Mouse (Mus musculus) neural tube, embryonic 11.5 days (tissue): ENCODE measurements around the gene Itih5. TPM values are rescaled to one million over a fixed set of nuclear protein-coding genes. Genes with fewer than 3 reads are reported as not detected.

Experiments
- ATAC-seq: fragments of 200-750 bp; cut with Nextera tagmentation; 2 replicates; pipeline ENCODE4 v1.8.0; 2017; ENCODE audit warnings: moderate number of reproducible peaks, mild to moderate bottlenecking, moderate TSS enrichment, moderate library complexity; ENCODE audit not compliant: insufficient read depth, low FRiP score, low TSS enrichment
- DNase-seq: peaks from one replicate; pipeline ENCODE4 v3.0.0-alpha.2; 2015; ENCODE audit warnings: low spot score
- H3K27ac ChIP-seq: fragments of 300-500 bp; sonication (generic); 2 replicates; pipeline ENCODE4 v1.5.1; 2014; ENCODE audit warnings: low read depth, mild to moderate bottlenecking, low read length
- H3K27me3 ChIP-seq: fragments of 300-500 bp; sonication (generic); 2 replicates; pipeline ENCODE4 v1.6.1; 2014; ENCODE audit warnings: mild to moderate bottlenecking, low read length, mixed read lengths; ENCODE audit not compliant: control insufficient read depth, insufficient read depth
- H3K36me3 ChIP-seq: fragments of 300-500 bp; sonication (generic); 2 replicates; pipeline ENCODE4 v1.6.1; 2014; ENCODE audit warnings: mild to moderate bottlenecking, low read length, moderate library complexity, mixed read lengths; ENCODE audit not compliant: control insufficient read depth, insufficient read depth
- H3K4me1 ChIP-seq: fragments of 300-500 bp; sonication (generic); 2 replicates; pipeline ENCODE4 v1.6.1; 2014; ENCODE audit warnings: low read length, mixed read lengths; ENCODE audit not compliant: control insufficient read depth, insufficient read depth
- H3K4me2 ChIP-seq: fragments of 300-500 bp; sonication (generic); 2 replicates; pipeline ENCODE4 v1.6.1; 2014; ENCODE audit warnings: low read depth, mild to moderate bottlenecking, moderate library complexity
- H3K4me3 ChIP-seq: fragments of 300-500 bp; sonication (generic); 2 replicates; pipeline ENCODE4 v1.5.1; 2014; ENCODE audit warnings: low read depth, low read length
- H3K9ac ChIP-seq: fragments of 300-500 bp; sonication (generic); 2 replicates; pipeline ENCODE4 v1.6.1; 2014; ENCODE audit warnings: mild to moderate bottlenecking, low read length
- H3K9me3 ChIP-seq: fragments of 300-500 bp; sonication (generic); 2 replicates; pipeline ENCODE4 v1.6.1; 2016; ENCODE audit warnings: low read length; ENCODE audit not compliant: control insufficient read depth
- WGBS: fragments of 180-500 bp; shearing (Covaris S2); extraction: QIAGEN DNeasy Blood & Tissue Kit; methylation state at CpG from one replicate; pipeline ENCODE4 v1.1.7; 2014; 5-methylcytosine and 5-hydroxymethylcytosine counted together
- polyA plus RNA-seq: library from polyadenylated mRNA; unstranded; fragments of >200 nt; fragmentation: Nextera tagmentation; extraction: Ambion mirVana; gene quantifications from 2 replicates; pipeline ENCODE4 v1.2.1, GENCODE M21; 2014

Gene Itih5
- polyA plus RNA-seq, 1 experiment from 2014 or later, result 5.0 TPM

- no peak overlapping the region for H3K4me2 ChIP-seq
- H3K36me3 ChIP-seq, result no peaks in the 10 kb centered on the region
- DNase-seq, result no peak
- no peaks in the 10 kb centered on the region for H3K4me1 ChIP-seq
- H3K27me3 ChIP-seq, result peaks cover 7% of the 10 kb centered on the region
- H3K9ac ChIP-seq, result no peak overlapping the region
- H3K9me3 ChIP-seq, result no peaks in the 10 kb centered on the region
- no peak overlapping the region for H3K4me3 ChIP-seq
- 34% methylated on average over 5 of the region's 5 CpGs for WGBS
- ATAC-seq, result no peak
- no peak overlapping the region for H3K27ac ChIP-seq
Measured at GRCm38 (mm10) chr2:10283686-10284085, 130.3 kb downstream of the Itih5 start.

- ATAC-seq (peak; percentile 65), DNase-seq (peak; percentile 72)
- H3K27ac ChIP-seq, result no peak overlapping the region
- no peaks in the 10 kb centered on the region for H3K9me3 ChIP-seq
- WGBS, result 3% methylated on average over 10 of the region's 10 CpGs
- no peak overlapping the region for H3K4me2 ChIP-seq
- no peak overlapping the region for H3K9ac ChIP-seq
- no peaks in the 10 kb centered on the region for H3K4me1 ChIP-seq
- H3K4me3 ChIP-seq, result no peak overlapping the region
- peaks cover 7% of the 10 kb centered on the region for H3K27me3 ChIP-seq
- H3K36me3 ChIP-seq, result no peaks in the 10 kb centered on the region
Measured at GRCm38 (mm10) chr2:10284636-10285270, 131.4 kb downstream of the Itih5 start.

GRCm38 (mm10) chr2:10285975-10286374 is 132.6 kb downstream of the Itih5 start:
- ATAC-seq (no peak), DNase-seq (no peak)
- Histone ChIP-seq H3K36me3 (no peaks in the 10 kb centered on the region), H3K9ac (no peak overlapping the region), H3K4me1 (no peaks in the 10 kb centered on the region), H3K9me3 (no peaks in the 10 kb centered on the region), H3K27me3 (peaks cover 7% of the 10 kb centered on the region), H3K4me2 (no peak overlapping the region), H3K4me3 (no peak overlapping the region), H3K27ac (no peak overlapping the region)
- WGBS, result 23% methylated on average over 12 of the region's 13 CpGs

DNA sequence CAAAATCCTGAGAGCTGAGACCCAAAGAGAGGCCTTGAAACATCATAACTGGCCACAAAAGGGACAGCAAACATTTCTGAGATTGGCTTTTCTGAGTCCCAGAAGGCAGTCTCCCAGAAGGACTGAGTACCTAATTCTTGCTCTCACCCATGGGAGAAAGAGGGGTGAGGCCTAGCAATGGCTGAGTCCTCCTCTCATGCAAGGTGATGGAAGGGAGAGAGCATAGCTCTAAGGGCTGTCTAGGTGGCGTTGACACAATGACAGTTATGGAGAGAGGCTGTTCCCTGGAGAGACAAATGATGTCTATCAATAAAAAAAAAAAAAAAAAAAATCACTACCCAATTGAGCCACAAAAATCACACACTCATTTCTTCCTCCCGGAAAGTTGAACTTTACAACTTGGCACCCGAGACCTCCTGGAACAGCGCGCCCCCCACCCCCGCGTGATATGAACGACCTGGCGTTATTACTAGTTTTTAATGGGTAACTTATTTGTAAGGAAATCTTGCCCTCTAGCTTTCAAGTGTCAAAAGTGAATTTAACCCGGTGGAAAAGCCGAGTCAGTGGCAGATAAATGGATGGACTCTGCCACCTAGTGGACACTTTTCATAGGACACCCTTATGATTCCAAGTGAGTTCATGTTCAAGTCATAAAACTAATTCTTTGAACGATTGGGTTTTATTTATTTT is 134.9 kb downstream of the Itih5 start:
- Histone ChIP-seq H3K4me3 (no peak overlapping the region), H3K27ac (no peak overlapping the region), H3K9ac (no peak overlapping the region), H3K36me3 (no peaks in the 10 kb centered on the region), H3K4me1 (no peaks in the 10 kb centered on the region), H3K27me3 (peaks cover 5% of the 10 kb centered on the region; the same call in 1 of the 2 replicates), H3K9me3 (no peaks in the 10 kb centered on the region), H3K4me2 (no peak overlapping the region)
- ATAC-seq (no peak), DNase-seq (peak; percentile 57)
- 13% methylated on average over 12 of the region's 12 CpGs for WGBS

- Histone ChIP-seq H3K4me1 (no peaks in the 10 kb centered on the region), H3K4me3 (no peak overlapping the region), H3K27ac (no peak overlapping the region), H3K36me3 (no peaks in the 10 kb centered on the region), H3K9ac (no peak overlapping the region), H3K27me3 (no peaks in the 10 kb centered on the region; the same call in 1 of the 2 replicates), H3K4me2 (no peak overlapping the region), H3K9me3 (no peaks in the 10 kb centered on the region)
- ATAC-seq (no peak), DNase-seq (no peak)
- 0% methylated on average over 1 of the region's 1 CpGs for WGBS
Measured at GRCm38 (mm10) chr2:10288881-10289280, 135.5 kb downstream of the Itih5 start.

DNA sequence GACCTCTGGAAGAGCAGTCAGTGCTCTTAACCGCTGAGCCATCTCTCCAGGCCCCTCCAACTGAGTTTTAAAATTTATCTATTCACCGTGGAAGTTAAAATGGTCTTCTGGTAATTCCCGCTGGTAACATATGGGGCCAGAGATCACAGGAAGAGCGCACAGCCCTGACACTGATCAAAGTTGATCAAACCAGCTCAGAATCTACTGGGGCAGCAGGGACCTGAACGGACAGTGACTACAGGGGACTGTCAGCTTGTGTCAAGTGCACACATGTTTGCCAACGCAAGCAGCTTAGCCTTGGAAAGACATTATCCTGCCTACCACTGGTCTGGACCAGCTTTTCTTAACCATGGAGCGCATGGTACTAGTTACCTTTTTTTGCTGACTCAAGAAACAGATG is 136.7 kb downstream of the Itih5 start:
- H3K4me2 ChIP-seq, result no peak overlapping the region
- DNase-seq (no peak), ATAC-seq (no peak)
- WGBS, result 77% methylated on average over 7 of the region's 7 CpGs
- H3K9me3 ChIP-seq, result no peaks in the 10 kb centered on the region
- no peaks in the 10 kb centered on the region for H3K27me3 ChIP-seq
- H3K4me3 ChIP-seq, result no peak overlapping the region
- no peaks in the 10 kb centered on the region for H3K4me1 ChIP-seq
- no peak overlapping the region for H3K9ac ChIP-seq
- no peaks in the 10 kb centered on the region for H3K36me3 ChIP-seq
- no peak overlapping the region for H3K27ac ChIP-seq

DNA sequence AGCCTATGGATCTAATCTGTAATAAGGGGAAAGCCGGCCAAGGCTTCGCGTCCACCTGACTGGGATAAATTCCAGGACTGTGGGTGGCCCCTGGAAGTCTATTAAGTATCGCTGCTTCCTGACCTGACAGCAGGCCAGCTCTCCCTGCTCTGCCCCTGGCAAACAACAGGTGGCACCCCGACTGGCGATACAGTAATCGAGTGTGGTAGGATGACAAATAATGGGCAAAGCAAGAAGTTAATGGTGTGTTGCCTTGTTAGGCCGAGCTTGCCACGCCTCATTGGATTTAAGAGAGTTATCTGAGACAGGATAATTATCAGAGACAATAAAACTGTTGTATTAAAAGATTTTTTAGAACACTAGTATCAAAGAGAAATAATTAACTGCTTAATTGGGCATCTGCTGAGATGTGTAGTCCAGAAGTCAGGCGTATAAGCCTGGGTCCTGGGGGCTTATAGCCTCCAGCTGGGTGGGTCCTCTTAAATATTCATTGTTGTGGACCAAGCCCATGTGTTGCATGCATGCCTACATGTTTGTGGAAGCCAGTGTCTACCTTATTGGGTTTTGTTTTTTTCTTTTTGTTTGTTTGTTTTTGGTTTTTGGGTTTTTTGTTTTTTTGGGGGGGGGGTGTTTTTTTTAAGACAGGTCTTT is 140.3 kb downstream of the Itih5 start:
- ATAC-seq (peak; percentile 54; the same call in 1 of the 2 replicates), DNase-seq (no peak)
- H3K4me2 ChIP-seq, result no peak overlapping the region
- H3K9me3 ChIP-seq, result no peaks in the 10 kb centered on the region
- no peak overlapping the region for H3K4me3 ChIP-seq
- H3K27ac ChIP-seq, result no peak overlapping the region
- no peak overlapping the region for H3K9ac ChIP-seq
- H3K4me1 ChIP-seq, result 0 out of 2 replicates have a peak, but pooled peaks cover 3% of the 10 kb centered on the region
- 37% methylated on average over 10 of the region's 10 CpGs for WGBS
- no peaks in the 10 kb centered on the region for H3K27me3 ChIP-seq
- no peaks in the 10 kb centered on the region for H3K36me3 ChIP-seq

DNA sequence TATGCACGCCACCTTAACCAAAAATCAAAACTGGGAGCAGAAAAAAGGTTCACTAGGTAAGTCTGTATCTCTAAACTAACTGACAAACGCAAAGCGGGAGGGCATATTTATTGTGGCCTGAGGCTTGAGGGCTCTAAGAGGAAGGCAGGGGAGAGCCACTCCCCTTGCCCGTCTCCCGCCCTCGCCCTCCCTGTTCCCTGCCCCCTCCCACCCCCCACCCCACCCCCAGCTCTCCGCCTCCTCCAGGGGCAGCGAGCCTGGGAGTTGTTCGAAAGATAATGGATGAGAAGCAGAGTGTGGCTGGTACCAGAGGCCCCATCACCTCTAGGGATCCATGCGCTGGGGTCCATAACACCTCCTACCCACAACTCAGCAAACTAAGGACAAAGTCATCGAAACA is 142.5 kb downstream of the Itih5 start:
- Histone ChIP-seq H3K4me3 (no peak overlapping the region), H3K4me1 (0 out of 2 replicates have a peak, but pooled peaks cover 3% of the 10 kb centered on the region), H3K4me2 (0 out of 2 replicates have a peak overlapping the region, but pooled peaks have one; percentile 10), H3K9ac (no peak overlapping the region), H3K36me3 (no peaks in the 10 kb centered on the region), H3K9me3 (no peaks in the 10 kb centered on the region), H3K27ac (no peak overlapping the region), H3K27me3 (no peaks in the 10 kb centered on the region)
- WGBS, result 5% methylated on average over 11 of the region's 11 CpGs
- ATAC-seq (no peak), DNase-seq (no peak)
